Mouse (Mus musculus) CH12.LX (cell line): ENCODE measurements around the gene Mast3.

Experiments used
- BHLHE40 ChIP-seq: IDR thresholded peaks from 2 replicates; pipeline ENCODE4 v1.6.1; 2011; ENCODE audit warnings: mild to moderate bottlenecking, low read depth, low read length, improper control_type of control experiment
- CTCF ChIP-seq, 2 experiments: IDR thresholded peaks in 1 of 2; conservative IDR thresholded peaks in 1 of 2; 2 replicates each; pipeline ENCODE4 v1.5.1; 2011 to 2012; ENCODE audit warnings: low read depth in 2 of 2, low read length in 2 of 2, improper control_type of control experiment in 1 of 2, inconsistent platforms in 1 of 2, mild to moderate bottlenecking in 1 of 2, moderate library complexity in 1 of 2
- EP300 ChIP-seq: IDR thresholded peaks from 2 replicates; pipeline ENCODE4 v1.6.1; 2011; ENCODE audit warnings: low read length, improper control_type of control experiment
- KAT2A ChIP-seq: IDR thresholded peaks from 2 replicates; pipeline ENCODE4 v1.6.1; 2012; ENCODE audit warnings: low read length, improper control_type of control experiment, inconsistent platforms; ENCODE audit not compliant: insufficient replicate concordance
- MAX ChIP-seq: IDR thresholded peaks from 2 replicates; pipeline ENCODE4 v1.6.1; 2011; ENCODE audit warnings: low read length, improper control_type of control experiment
- MEF2A ChIP-seq: IDR thresholded peaks from 2 replicates; pipeline ENCODE4 v1.6.1; 2014; ENCODE audit warnings: low read depth, mild to moderate bottlenecking, inconsistent platforms, low read length, improper control_type of control experiment, borderline replicate concordance
- NRF1 ChIP-seq: IDR thresholded peaks from 2 replicates; pipeline ENCODE4 v1.6.1; 2014; ENCODE audit warnings: low read depth, mild to moderate bottlenecking, inconsistent platforms, low read length, improper control_type of control experiment, moderate library complexity
- POLR2A ChIP-seq: IDR thresholded peaks from 2 replicates; pipeline ENCODE4 v1.6.1; 2011; ENCODE audit warnings: low read depth, mild to moderate bottlenecking, improper control_type of control experiment, low read length
- TBP ChIP-seq: conservative IDR thresholded peaks from 2 replicates; pipeline ENCODE4 v1.6.1; 2011; ENCODE audit warnings: low read depth, low read length, improper control_type of control experiment
- USF1 ChIP-seq: IDR thresholded peaks from 2 replicates; pipeline ENCODE4 v1.6.1; 2014; ENCODE audit warnings: low read depth, mild to moderate bottlenecking, inconsistent platforms, low read length, improper control_type of control experiment
- ZC3H11A ChIP-seq: IDR thresholded peaks from 2 replicates; pipeline ENCODE4 v1.6.1; 2012; ENCODE audit warnings: low read depth, mild to moderate bottlenecking, inconsistent platforms, low read length, improper control_type of control experiment
- ZMIZ1 ChIP-seq: IDR thresholded peaks from 2 replicates; pipeline ENCODE4 v1.6.1; 2012; ENCODE audit warnings: low read depth, mild to moderate bottlenecking, inconsistent platforms, low read length, improper control_type of control experiment
- ZNF384 ChIP-seq: IDR thresholded peaks from 2 replicates; pipeline ENCODE4 v1.6.1; 2012; ENCODE audit warnings: low read depth, low read length, improper control_type of control experiment, inconsistent platforms

GRCm38 (mm10) chr8:70756476-70757040 lies 48.3 kb downstream of the Mast3 start:
- TF ChIP-seq CTCF (conservative IDR thresholded peaks at IDR 0.05 in 1 of 2, IDR thresholded peaks at IDR 0.05 in 1 of 2; ENCODE audit: low read depth in 2 of 2, low read length in 2 of 2): no peak
- TF ChIP-seq KAT2A: no peak
- TF ChIP-seq MAX: no peak
- TF ChIP-seq BHLHE40: no peak
- TF ChIP-seq NRF1: no peak
- no peak for TF ChIP-seq POLR2A
- TF ChIP-seq MEF2A: no peak
- no peak for TF ChIP-seq TBP
- TF ChIP-seq ZMIZ1: no peak
- TF ChIP-seq USF1: no peak
- TF ChIP-seq EP300: no peak
- no peak for TF ChIP-seq ZNF384
- TF ChIP-seq ZC3H11A: no peak
